Mouse (Mus musculus): ENCODE data around the gene Gbf1. TPM values are rescaled to one million over a fixed set of nuclear protein-coding genes. Genes with fewer than 3 reads are reported as not detected.
"Not testable (repeated sequence)": the region's sequence is repeated elsewhere in the genome, so short reads cannot be mapped to it uniquely, and the experiment has no call there.

The Gbf1 gene
- polyA plus RNA-seq, 1 experiment from 2014 or later = 50.0 TPM

- ATAC-seq = no peak
Measured at GRCm38 (mm10) chr19:46204166-46204565, 51.9 kb downstream of the Gbf1 start.

GRCm38 (mm10) chr19:46205680-46206079, 53.4 kb downstream of the Gbf1 start:
- Histone ChIP-seq H3K27me3 (replicated peaks) (no peaks in the 10 kb centered on the region), H3K9me3 (no peaks in the 10 kb centered on the region), H3K36me3 (no peaks in the 10 kb centered on the region), H3K27ac (no peak overlapping the region), H3K4me1 (replicated peaks) (no peaks in the 10 kb centered on the region), H3K4me3 (replicated peaks) (no peak overlapping the region), H3K4me2 (replicated peaks) (no peak overlapping the region), H3K9ac (no peak overlapping the region)
- WGBS = 93% methylated on average over 6 of the region's 6 CpGs
- ATAC-seq = no peak

More at GRCm38 (mm10) chr19:46204166-46204565, 51.9 kb downstream of the Gbf1 start:
- Histone ChIP-seq H3K27ac (no peak overlapping the region), H3K4me3 (replicated peaks) (no peak overlapping the region), H3K4me1 (replicated peaks) (no peaks in the 10 kb centered on the region), H3K4me2 (replicated peaks) (no peak overlapping the region), H3K27me3 (replicated peaks) (no peaks in the 10 kb centered on the region), H3K9me3 (no peaks in the 10 kb centered on the region), H3K36me3 (no peaks in the 10 kb centered on the region), H3K9ac (no peak overlapping the region)
- 95% methylated on average over 6 of the region's 6 CpGs for WGBS

DNA sequence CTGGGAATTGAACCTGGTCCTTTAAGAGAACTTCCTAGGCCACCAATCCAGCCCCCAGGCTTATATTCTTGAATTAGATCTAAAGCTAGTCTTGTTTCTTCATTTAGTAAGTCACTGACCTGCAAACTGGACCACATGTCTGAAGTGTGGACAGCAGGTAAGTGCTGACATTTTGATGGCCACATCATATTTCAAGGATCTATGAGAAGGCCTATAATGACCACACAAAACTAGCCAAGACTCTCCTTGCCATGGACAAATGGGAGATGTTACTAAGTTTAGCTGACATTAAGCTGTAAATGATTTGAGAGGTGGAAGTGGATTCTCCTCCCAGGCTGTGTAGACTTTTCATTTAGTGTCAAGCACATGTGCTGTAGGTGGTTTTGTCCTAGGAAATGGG, 58.6 kb downstream of the Gbf1 start:
- no peak for ATAC-seq
- no peaks in the 10 kb centered on the region for H3K27me3 ChIP-seq (replicated peaks)
- 0 out of 2 replicates have a peak, but pooled peaks cover 6% of the 10 kb centered on the region for H3K4me1 ChIP-seq (replicated peaks)
- H3K36me3 ChIP-seq = no peaks in the 10 kb centered on the region
- H3K27ac ChIP-seq = no peak overlapping the region
- no peak overlapping the region for H3K9ac ChIP-seq
- no peaks in the 10 kb centered on the region for H3K9me3 ChIP-seq
- H3K4me3 ChIP-seq (replicated peaks) = no peak overlapping the region
- no peak overlapping the region for H3K4me2 ChIP-seq (replicated peaks)

DNA sequence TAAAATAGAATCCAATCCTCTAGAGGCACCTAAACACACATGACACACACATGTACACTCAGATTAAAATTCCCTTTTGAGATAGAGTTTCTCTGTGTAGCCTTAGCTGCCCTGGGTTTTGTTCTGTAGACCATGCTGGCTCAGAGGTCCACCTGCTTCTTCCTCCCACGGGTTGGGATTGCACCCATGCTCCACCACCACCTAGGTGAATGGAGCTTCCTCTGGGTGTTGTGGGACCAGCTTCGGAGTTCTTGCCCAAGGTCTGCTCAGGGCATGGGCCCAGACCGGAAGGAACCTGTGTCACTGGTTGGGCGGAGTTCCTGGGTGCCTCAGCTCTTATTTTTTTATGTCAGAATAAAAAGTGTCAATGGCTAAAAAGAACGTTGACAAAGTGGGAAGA, 62.2 kb downstream of the Gbf1 start:
- no peaks in the 10 kb centered on the region for H3K9me3 ChIP-seq
- 0 out of 2 replicates have a peak, but pooled peaks cover 6% of the 10 kb centered on the region for H3K4me1 ChIP-seq (replicated peaks)
- H3K4me3 ChIP-seq (replicated peaks) = no peak overlapping the region
- H3K27ac ChIP-seq = no peak overlapping the region
- H3K27me3 ChIP-seq (replicated peaks) = no peaks in the 10 kb centered on the region
- WGBS = 76% methylated on average over 5 of the region's 5 CpGs
- H3K4me2 ChIP-seq (replicated peaks) = no peak overlapping the region
- H3K9ac ChIP-seq = no peak overlapping the region
- ATAC-seq = no peak
- no peaks in the 10 kb centered on the region for H3K36me3 ChIP-seq

- no peak overlapping the region for H3K27ac ChIP-seq
- ATAC-seq = peak; percentile 49; the same call in 1 of the 2 replicates
Measured at GRCm38 (mm10) chr19:46215401-46215800, 63.1 kb downstream of the Gbf1 start.

DNA sequence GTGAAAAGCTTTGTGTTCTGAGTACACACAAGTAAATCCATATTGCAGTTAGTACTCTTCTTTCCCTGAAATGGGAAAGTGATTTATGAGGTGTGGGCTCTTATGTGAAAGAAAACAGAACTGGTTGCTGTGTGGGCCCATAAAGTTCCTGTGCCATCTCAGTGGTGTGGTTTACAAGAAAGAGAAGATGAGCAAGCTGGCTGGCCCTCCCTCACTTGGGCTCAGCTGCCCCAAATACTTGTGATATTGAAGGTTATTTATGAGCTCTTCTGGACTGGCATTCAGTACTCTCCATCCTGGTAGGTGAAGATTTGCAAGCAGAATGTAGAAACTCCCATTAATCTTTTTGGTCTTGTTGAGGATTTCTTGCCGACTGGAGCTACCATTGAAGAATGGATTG, 64.4 kb downstream of the Gbf1 start:
- ATAC-seq = no peak

More at GRCm38 (mm10) chr19:46215401-46215800, 63.1 kb downstream of the Gbf1 start:
- WGBS = 33% methylated on average over 3 of the region's 3 CpGs
- Histone ChIP-seq H3K4me1 (replicated peaks) (0 out of 2 replicates have a peak, but pooled peaks cover 6% of the 10 kb centered on the region), H3K36me3 (no peaks in the 10 kb centered on the region), H3K9me3 (no peaks in the 10 kb centered on the region), H3K4me3 (replicated peaks) (no peak overlapping the region), H3K9ac (no peak overlapping the region), H3K4me2 (replicated peaks) (no peak overlapping the region), H3K27me3 (replicated peaks) (no peaks in the 10 kb centered on the region)

GRCm38 (mm10) chr19:46217347-46217746, 65.0 kb downstream of the Gbf1 start:
- not testable (repeated sequence) for H3K27ac ChIP-seq; H3K9ac ChIP-seq; H3K36me3 ChIP-seq; ATAC-seq; H3K27me3 ChIP-seq (replicated peaks); H3K4me1 ChIP-seq (replicated peaks); H3K9me3 ChIP-seq; H3K4me3 ChIP-seq (replicated peaks); H3K4me2 ChIP-seq (replicated peaks)

More for the DNA sequence above, 64.4 kb downstream of the Gbf1 start:
- H3K4me1 ChIP-seq (replicated peaks) = 0 out of 2 replicates have a peak, but pooled peaks cover 6% of the 10 kb centered on the region
- no peaks in the 10 kb centered on the region for H3K36me3 ChIP-seq
- H3K4me3 ChIP-seq (replicated peaks) = no peak overlapping the region
- H3K27ac ChIP-seq = no peak overlapping the region
- no peaks in the 10 kb centered on the region for H3K9me3 ChIP-seq
- 53% methylated on average over 1 of the region's 1 CpGs for WGBS
- H3K27me3 ChIP-seq (replicated peaks) = no peaks in the 10 kb centered on the region
- no peak overlapping the region for H3K9ac ChIP-seq
- H3K4me2 ChIP-seq (replicated peaks) = no peak overlapping the region

- Histone ChIP-seq H3K9me3 (no peaks in the 10 kb centered on the region), H3K4me3 (replicated peaks) (no peak overlapping the region), H3K4me2 (replicated peaks) (no peak overlapping the region), H3K36me3 (no peaks in the 10 kb centered on the region), H3K27ac (no peak overlapping the region), H3K4me1 (replicated peaks) (0 out of 2 replicates have a peak, but pooled peaks cover 5% of the 10 kb centered on the region), H3K27me3 (replicated peaks) (no peaks in the 10 kb centered on the region), H3K9ac (no peak overlapping the region)
- ATAC-seq = no peak
- WGBS = 85% methylated on average over 5 of the region's 5 CpGs
Measured at GRCm38 (mm10) chr19:46220116-46220515, 67.8 kb downstream of the Gbf1 start.

DNA sequence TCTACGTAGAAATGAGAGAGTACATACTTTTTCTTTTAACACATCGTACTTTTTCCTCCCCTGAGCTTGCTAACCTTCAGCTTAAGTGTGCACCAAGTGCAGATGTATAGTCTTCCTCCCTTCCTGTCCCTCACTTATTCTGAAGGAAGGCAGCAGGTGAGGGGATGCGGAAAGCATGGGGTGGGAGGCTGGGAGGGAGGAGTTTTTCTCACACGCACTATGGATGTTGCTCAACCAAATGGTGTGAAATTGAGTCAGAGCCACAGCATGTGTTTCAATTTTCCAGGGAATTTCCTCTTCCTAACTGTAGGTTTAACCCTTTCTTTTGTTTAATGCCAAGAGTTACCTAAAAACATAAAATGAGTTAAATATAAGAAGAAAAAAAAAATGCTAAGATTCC, 70.8 kb downstream of the Gbf1 start:
- Histone ChIP-seq H3K9me3 (no peaks in the 10 kb centered on the region), H3K27ac (0 out of 2 replicates have a peak overlapping the region, but pooled peaks have one; percentile 13), H3K4me2 (replicated peaks) (no peak overlapping the region), H3K27me3 (replicated peaks) (no peaks in the 10 kb centered on the region), H3K36me3 (no peaks in the 10 kb centered on the region), H3K9ac (no peak overlapping the region), H3K4me3 (replicated peaks) (no peak overlapping the region), H3K4me1 (replicated peaks) (no peaks in the 10 kb centered on the region)
- 82% methylated on average over 4 of the region's 4 CpGs for WGBS
- ATAC-seq = no peak

DNA sequence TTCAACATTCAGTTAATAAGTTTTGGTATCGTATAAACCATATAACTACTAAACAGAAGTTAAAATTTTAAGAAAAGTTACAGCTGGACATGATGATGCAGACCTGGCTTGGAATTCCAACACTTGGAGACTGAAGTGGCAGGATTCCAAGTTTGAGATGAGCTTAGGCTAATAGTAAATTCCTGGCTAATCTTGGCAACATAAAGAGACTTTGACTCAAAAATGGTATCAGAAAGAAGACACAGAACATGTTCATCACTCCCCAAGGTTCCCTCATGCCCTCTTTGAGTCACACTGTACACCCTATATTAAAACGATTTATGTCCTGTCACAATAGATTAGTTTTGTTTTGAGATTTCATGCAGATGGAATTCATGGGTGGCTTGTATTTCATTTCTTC, 72.6 kb downstream of the Gbf1 start:
- H3K27ac ChIP-seq = no peak overlapping the region
- no peaks in the 10 kb centered on the region for H3K27me3 ChIP-seq (replicated peaks)
- 56% methylated on average over 2 of the region's 2 CpGs for WGBS
- no peak overlapping the region for H3K4me2 ChIP-seq (replicated peaks)
- ATAC-seq = no peak
- no peaks in the 10 kb centered on the region for H3K9me3 ChIP-seq
- no peak overlapping the region for H3K9ac ChIP-seq
- no peaks in the 10 kb centered on the region for H3K36me3 ChIP-seq
- H3K4me3 ChIP-seq (replicated peaks) = no peak overlapping the region
- no peaks in the 10 kb centered on the region for H3K4me1 ChIP-seq (replicated peaks)

DNA sequence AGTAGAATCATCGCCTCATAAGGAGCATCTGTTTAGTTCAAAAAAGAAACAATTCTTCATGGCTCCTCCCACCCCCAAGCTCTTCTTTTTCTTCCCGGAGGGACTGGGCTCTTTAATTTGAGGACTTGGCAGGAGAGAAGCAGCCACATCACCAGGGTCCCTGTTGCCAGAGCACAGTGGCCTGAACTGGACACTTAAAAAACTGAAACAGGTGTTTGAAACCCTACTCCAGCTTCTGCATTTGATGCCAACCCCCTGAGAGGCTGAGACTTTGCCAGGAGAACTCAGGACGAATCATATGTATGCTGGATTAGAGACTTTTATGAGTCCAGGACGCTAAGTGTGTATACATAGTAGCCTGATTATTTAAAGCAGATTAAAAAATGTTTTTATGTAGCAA, 73.2 kb downstream of the Gbf1 start:
- Histone ChIP-seq H3K4me3 (replicated peaks) (no peak overlapping the region), H3K27me3 (replicated peaks) (no peaks in the 10 kb centered on the region), H3K9ac (no peak overlapping the region), H3K4me2 (replicated peaks) (no peak overlapping the region), H3K36me3 (no peaks in the 10 kb centered on the region), H3K9me3 (no peaks in the 10 kb centered on the region), H3K27ac (no peak overlapping the region), H3K4me1 (replicated peaks) (no peaks in the 10 kb centered on the region)
- 58% methylated on average over 4 of the region's 4 CpGs for WGBS
- ATAC-seq = no peak

GRCm38 (mm10) chr19:46226295-46226694, 74.0 kb downstream of the Gbf1 start:
- Histone ChIP-seq H3K27ac (no peak overlapping the region), H3K9ac (no peak overlapping the region), H3K4me3 (replicated peaks) (no peak overlapping the region), H3K36me3 (no peaks in the 10 kb centered on the region), H3K27me3 (replicated peaks) (no peaks in the 10 kb centered on the region), H3K4me2 (replicated peaks) (no peak overlapping the region), H3K9me3 (no peaks in the 10 kb centered on the region), H3K4me1 (replicated peaks) (no peaks in the 10 kb centered on the region)
- ATAC-seq = no peak
- 88% methylated on average over 3 of the region's 3 CpGs for WGBS

- no peak overlapping the region for H3K9ac ChIP-seq
- no peaks in the 10 kb centered on the region for H3K27me3 ChIP-seq (replicated peaks)
- H3K9me3 ChIP-seq = no peaks in the 10 kb centered on the region
- ATAC-seq = no peak
- H3K36me3 ChIP-seq = no peaks in the 10 kb centered on the region
- H3K4me1 ChIP-seq (replicated peaks) = no peaks in the 10 kb centered on the region
- H3K27ac ChIP-seq = no peak overlapping the region
- H3K4me2 ChIP-seq (replicated peaks) = no peak overlapping the region
- H3K4me3 ChIP-seq (replicated peaks) = no peak overlapping the region
- WGBS = 93% methylated on average over 3 of the region's 3 CpGs
Measured at GRCm38 (mm10) chr19:46227300-46227699, 75.0 kb downstream of the Gbf1 start.
